Mouse (Mus musculus) ovary, postnatal 14 days (tissue): ENCODE results near the gene Hist1h2be.
A peak's percentile ranks its signal among the peaks of the same experiment; 100 is the strongest.
"Not testable (repeated sequence)": the region's sequence is repeated elsewhere in the genome, so short reads cannot be mapped to it uniquely, and the experiment has no call there.

Experiments
- DNase-seq: peaks from one replicate; pipeline ENCODE4 v3.0.0; 2022; ENCODE audit warnings: low spot score

Gene Hist1h2be

DNA sequence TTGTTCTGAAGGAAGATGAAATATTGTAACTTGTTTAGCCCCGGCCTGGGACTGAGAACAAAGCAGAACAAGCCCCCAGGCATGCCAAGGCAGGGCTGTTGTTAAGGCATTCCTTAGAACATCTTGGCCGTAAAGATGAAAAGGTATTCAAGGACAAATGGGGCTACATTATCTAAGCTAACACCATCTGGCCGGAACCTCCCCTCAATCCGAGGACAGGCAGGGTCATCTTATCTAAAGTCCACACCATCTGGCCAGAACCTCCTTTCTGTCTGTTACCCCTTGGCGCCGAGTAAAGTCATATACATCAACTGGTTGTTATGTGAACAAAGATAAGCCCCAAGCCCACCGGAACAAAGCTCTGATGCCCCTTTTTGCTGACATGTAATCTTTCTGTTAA, 29.0 kb downstream of the Hist1h2be start:
- DNase-seq, result not testable (repeated sequence)

DNA sequence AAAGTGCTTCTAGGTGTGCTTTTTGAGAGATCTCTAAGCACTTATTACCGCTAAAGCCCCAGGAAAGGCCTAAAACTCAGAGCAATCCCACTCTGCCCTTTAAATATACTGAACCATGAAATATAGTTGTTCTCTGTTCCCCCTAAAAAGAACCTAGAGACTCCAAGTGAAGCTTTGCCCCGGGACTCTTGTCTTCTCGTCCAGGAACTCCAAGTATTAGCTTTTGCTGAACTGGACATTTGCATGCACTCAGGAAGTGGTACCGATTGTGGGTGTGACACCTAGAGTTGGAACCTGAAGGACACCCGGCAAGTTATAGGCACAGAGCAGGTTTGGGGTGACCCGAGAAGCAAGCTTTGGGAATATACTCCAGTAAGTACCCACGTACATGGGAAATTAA, 29.7 kb downstream of the Hist1h2be start:
- no peak for DNase-seq

DNA sequence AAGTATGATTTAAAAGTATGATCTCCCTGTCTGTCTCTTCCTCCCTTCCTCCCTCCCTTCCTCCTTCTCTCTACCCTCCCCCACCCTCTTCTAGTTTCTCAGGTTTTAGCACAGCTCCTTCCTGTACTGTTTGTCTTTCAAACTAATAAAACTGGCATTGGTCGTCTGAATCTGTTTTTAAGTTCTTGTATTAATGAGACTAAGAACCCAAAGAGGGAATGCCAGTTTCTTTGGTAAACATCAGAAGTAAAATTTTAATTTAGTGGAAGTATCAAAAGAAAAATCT, 34.0 kb downstream of the Hist1h2be start:
- DNase-seq, result no peak

DNA sequence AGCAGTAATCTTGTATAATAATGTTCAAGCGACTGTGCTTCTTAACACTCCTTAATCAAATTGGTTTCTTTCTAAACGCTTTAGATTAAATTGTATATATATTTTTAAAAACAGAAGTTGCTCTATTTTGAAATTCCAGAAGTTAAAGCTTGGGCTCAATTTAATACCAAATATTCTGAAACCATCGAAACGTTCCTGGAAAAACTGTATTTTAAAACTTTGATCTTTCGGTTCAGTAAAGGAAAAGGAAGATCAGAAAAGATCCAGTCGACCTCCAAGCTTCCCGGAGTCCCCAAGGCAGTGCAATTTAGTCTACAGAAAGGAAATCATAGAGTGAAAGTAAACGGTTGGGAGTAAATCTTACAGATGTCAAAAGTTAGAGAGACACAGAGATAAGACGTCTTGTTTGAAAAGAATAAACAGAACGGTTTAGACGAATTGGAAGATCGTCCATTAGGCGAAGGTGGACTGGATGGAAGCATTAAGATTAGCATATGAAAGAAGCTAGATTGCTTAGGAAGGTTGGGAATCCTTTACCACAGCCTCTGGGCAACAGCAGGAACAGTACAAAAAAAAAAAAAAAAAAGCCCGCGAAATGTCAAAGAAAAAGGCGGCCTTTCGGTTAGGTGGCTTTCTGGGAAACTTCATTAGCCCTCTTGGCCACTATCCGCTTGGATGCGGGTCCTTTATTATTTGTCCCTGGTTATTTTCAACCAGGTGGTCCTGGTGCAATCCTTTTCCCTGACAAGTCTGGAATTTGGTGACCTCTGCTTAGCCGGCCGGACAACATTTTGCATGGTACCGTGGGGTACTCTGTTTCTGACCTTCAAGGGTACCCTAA, 34.6 kb downstream of the Hist1h2be start:
- no peak for DNase-seq

DNA sequence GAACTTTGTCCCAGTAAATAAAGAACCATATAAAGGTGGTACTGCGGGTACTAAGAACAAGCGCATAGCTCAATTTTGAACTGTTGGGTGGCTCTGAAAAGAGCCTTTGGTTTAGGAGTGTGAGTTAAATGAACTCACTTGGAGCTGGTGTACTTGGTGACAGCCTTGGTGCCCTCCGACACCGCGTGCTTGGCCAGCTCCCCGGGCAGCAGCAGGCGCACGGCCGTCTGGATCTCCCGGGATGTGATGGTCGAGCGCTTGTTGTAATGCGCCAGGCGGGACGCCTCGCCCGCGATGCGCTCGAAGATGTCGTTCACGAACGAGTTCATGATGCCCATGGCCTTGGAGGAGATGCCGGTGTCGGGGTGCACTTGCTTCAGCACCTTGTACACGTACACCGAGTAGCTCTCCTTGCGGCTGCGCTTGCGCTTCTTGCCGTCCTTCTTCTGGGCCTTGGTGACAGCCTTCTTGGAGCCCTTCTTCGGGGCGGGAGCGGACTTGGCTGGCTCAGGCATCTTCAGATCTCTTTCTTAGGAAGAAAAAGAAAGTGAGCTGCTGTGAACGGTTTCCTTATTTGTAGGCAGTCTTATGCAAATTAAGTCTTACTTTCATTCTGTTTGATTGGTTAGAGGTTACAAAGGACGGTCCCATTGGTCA, 35.4 kb downstream of the Hist1h2be start:
- DNase-seq, result peak; percentile 51

DNA sequence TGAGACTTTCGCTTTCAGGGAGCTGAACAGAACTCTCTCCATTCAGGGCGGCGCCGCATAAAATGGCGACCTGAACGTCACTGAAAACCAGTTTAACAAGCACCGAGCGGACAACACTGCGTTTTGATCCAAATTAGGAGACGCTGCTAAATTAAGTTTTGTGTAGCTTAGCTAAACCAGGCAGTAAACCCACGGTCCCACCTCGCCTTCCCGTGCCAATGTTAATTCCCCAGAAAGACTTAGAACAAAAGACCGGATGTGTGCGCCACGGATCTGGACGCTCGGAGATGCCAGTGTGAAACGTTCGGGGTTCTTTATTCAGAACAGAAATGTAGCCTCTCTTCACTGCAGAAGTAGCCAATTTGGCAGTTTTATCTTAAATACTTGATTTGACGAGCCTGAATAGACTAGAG, 35.9 kb downstream of the Hist1h2be start:
- peak; percentile 58 for DNase-seq

DNA sequence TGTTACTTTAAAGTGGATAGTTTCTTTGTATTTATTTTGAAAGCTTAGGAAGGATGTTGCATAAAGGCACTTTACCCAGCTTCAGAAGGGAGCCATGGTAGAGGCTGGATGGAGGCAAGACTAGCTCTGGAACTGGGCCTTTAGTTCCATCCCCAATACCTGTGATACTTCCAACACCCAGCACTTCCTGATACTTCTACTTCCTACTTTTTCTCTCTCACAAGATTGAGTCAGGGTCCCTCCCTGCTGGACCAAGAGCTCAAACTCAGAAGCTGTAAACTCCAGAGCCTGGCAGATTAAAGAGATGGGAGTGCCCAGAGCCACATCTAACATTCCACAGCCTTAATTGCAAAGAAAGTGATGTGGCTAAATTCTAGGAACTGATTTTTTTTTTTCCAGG, 36.6 kb downstream of the Hist1h2be start:
- no peak for DNase-seq

DNA sequence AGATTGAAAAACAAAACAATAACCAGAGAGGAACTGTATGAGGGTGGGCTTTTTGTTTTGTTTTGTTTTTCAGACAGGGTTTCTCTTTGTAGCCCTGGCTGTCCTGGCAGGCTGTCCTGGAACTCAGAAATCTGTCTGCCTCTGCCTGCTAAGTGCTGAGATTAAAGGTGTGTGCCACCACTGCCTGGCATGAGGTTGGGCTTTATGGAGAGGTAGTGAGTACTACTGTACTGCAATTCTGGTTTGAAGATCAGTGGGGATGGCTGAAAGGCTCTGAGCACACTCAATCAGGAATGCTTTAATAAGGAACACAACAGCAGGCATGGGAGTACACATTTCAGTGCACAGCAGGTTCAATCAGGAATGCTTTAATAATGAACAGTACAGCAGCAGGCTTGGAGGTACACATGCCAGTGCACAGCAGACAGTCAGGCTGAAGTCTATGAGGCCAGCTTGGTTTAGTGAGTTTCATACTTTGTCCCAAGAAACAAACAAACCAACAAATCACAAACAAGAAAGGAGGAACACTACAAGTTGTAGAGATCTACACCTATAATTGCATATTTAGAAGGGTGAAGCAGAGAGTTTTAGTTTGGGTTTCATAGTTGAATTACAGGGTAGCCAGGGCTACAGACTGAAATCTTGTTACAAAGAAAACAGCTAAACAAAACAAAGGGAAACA, 37.4 kb downstream of the Hist1h2be start:
- no peak for DNase-seq

DNA sequence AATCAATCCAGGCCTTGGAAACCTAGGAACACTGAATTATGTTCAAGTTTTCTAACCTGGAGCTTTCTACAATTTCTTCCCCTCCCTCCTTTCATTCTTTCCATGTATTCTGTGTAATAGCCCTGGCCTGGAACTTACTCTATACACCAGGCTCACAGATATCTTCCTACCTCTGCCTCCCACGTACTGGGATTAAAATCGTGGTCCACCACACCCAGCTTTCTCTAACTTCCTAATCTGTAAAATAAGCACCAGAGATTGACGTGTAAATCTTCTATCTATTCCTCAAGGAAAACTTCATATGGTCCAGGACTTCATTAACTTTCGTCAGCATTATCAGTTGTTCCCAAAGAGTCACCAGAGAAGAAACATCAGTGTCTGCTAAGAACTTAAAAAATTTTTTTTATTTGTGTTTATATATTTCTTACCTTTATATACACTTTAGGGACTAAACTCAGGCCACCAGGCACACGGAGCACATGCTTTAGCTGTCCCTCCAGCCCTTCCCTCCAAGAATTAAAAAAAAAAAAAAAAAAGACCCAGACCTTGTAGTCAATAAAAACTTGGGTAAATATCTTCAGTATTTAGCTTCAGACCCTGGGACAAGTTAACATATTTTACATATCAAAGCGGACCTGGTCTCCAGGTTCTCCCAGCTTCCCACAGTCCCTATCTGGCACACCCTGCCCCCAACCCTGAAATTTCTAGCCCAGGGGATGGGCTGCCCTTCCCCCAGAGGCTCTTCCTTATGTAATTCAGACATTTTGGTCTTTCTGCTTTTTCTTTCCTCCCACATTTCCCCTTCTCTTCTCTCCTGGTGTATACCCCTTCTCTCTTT, 38.5 kb downstream of the Hist1h2be start:
- no peak for DNase-seq

DNA sequence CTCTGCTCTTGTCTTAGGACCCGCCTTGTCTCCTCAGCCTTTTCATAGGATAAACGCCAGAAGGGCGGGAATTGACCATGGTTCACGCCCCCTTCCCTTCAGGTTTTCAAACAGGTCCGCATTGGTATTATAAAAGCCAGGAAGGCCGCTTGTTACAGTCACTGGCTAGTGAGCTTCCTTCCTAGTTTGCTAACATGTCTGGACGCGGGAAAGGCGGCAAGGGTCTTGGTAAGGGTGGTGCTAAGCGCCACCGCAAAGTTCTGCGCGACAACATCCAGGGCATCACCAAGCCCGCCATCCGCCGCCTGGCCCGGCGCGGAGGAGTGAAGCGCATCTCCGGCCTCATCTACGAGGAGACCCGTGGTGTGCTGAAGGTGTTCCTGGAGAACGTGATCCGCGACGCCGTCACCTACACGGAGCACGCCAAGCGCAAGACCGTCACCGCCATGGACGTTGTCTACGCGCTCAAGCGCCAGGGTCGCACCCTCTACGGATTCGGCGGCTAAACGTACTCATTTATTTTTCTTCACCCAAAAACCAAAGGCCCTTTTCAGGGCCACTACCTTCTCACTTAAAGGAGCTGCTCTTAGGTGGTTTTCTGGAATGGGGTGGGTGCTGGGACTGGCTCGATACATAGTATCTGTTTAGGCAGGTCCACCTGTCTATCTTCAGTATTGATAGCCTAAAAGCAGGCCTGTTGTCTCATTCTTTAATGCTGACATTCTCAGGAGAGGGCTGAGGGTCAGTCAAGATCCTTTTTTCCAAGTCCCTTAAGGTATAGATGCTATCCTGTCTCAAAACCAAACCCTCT, 39.3 kb downstream of the Hist1h2be start, which contains the start of gene Hist1h4d:
Hist1h4d (plus strand) TSS at position 191 of the 811 bp plus-strand sequence.
- peak; percentile 99 for DNase-seq

DNA sequence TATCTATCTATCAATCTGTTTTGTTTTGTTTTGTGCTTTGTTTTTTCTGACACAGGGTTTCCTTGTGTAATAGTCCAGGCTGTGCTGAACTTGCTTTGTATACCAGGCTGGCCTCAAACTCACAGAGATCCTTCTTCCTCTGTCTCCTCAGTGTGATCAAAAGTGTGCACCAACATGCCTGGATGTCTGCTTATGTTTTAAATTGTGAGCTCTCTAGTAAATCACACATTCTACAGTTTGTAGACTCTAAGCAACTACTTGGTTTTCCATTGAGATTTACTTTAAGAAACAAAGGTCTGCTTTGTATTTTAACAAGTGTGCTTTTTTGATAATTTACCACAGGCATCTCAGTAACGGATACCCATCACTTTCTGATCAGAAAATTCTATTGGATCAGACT, 43.1 kb downstream of the Hist1h2be start:
- no peak for DNase-seq

DNA sequence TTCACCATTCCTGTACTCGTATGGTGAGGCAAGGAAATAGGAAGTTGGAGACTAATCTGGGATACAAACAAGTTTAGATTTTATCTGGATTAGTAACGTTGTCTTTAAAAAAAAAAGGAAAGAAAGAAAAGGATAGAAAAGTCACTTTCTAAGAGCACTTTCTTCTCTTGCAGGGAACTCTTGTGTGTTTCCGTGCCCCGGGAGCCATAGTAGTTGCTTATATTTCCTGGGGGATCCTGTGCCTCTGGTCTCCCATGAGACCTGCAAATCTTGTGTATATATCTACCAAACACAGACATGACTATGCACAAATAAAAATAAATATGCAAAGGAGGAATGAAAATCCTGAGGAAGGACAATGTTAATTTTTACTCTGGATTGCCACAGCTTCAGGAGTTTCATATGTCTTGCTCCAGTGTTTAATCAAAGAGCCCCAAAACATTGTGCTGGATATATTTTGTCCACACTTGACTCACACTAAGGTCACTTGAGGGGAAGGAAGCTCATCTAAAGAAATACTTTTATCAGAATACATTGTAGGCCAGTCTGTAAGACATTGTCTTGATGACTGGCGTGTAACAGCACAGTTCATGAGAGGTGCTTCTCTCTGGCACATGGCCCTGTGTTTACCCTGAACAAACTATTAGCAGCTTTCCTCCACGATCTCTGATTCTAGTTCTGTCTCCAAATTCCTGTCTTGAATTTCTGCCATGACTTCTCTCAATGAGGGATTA, 43.9 kb downstream of the Hist1h2be start:
- DNase-seq, result no peak

DNA sequence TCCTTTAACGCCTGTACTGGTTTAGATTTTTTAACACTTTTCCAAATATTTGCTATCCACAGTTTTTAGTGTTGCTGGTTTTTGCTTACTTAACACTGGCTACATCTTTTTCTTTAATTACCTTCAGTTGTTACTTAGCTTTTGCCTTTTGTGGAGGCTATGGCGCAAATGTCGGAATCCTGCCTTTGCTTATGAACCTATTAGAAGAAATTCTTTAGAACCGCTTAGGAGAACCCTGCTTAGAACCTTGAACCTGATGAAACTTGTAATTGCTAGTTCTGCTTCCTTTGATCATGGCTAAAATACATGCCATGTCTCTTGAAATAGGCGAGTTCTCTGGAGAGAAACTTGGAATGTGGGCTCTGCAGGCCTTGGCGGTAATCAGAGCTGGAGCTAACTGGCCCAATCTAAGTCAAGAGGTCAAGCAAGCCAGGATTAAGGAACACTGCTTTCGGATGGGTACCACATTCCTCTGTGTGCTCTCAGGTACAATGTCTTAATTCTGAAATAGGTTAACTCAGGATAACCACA, 44.5 kb downstream of the Hist1h2be start:
- DNase-seq, result no peak

DNA sequence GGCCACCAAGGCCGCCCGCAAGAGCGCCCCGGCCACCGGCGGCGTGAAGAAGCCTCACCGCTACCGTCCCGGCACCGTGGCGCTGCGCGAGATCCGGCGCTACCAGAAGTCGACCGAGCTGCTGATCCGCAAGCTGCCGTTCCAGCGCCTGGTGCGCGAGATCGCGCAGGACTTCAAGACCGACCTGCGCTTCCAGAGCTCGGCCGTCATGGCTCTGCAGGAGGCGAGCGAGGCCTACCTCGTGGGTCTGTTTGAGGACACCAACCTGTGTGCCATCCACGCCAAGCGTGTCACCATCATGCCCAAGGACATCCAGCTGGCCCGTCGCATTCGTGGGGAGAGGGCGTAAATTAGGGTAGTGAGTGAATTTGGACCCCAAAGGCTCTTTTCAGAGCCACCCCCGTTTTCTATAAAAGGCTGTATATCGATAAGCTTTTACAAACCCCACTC, 45.0 kb downstream of the Hist1h2be start:
- DNase-seq, result not testable (repeated sequence)

DNA sequence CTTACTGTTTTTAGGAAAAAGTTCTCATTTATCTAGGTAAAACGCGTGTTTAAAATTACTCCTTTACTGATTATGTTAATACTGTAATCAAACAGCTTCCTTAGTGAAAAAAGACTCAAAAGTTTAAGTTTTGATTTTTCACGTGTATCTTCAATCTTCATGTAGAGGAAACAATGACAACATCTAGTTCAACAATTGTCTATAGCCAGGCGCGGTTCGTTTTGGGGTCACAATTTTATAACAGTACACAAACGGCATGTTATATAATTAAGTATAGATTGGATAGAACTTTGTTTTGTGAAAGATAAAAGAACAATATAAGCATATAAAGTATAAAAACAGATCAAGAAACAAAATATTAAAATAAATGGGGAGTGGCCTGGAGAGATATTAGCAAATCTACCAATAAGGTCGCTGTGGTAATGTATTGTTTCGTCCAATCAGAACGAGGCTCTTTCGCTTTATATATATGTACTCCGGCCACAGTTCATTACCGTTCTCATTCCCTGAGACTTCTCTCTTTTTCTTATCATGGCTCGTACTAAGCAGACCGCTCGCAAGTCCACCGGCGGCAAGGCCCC, 45.6 kb downstream of the Hist1h2be start, which contains the start of gene Hist1h3d:
Hist1h3d (plus strand) TSS at position 493 of the 581 bp plus-strand sequence.
- DNase-seq, result no peak

DNA sequence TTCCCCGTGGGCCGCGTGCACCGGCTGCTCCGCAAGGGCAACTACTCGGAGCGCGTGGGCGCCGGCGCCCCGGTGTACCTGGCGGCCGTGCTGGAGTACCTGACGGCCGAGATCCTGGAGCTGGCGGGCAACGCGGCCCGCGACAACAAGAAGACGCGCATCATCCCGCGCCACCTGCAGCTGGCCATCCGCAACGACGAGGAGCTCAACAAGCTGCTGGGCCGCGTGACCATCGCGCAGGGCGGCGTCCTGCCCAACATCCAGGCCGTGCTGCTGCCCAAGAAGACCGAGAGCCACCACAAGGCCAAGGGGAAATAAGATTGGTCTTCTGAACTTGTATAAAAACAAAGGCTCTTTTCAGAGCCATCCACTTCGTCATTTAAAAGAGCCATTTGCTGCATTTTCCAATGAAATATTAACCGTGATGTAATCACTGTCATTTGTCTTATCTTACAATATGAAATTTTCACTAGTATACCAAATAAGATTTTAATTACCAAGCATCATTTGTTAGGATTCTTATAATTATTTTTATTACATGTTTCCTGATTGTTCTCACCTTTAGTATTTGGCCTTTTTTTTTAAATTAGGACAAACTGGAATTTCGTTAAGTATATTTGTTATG, 46.3 kb downstream of the Hist1h2be start:
- not testable (repeated sequence) for DNase-seq

DNA sequence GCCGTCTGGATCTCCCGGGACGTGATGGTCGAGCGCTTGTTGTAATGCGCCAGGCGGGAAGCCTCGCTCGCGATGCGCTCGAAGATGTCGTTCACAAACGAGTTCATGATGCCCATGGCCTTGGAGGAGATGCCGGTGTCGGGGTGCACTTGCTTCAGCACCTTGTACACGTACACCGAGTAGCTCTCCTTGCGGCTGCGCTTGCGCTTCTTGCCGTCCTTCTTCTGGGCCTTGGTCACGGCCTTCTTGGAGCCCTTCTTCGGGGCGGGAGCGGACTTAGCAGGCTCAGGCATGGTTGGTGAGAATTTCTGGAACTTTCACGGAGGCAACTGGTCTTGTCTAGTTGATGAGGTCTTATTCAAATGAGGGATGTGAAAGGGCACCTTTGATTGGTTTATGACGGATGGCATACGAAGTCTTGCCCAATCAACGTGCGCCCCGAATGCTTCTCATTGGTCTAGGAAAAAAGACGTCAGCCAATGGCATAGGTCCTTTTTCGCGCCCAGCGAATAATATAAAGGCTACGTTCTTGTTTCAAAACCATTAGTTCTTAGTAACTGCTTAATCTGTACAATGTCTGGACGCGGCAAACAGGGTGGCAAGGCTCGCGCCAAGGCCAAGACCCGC, 46.9 kb downstream of the Hist1h2be start, which contains the start of the genes Hist1h2bf and Hist1h2ad:
Hist1h2bf (minus strand) TSS at position 299 of the 627 bp plus-strand sequence.
Hist1h2ad (plus strand) TSS at position 484 of the 627 bp plus-strand sequence.
- peak; percentile 72 for DNase-seq
